Mouse (Mus musculus): ENCODE data around the gene Gm6034. TPM values are rescaled to one million over a fixed set of nuclear protein-coding genes. Genes with fewer than 3 reads are reported as not detected.
"Not testable (repeated sequence)": the region's sequence is repeated elsewhere in the genome, so short reads cannot be mapped to it uniquely, and the experiment has no call there.

Gene Gm6034
- total RNA-seq (2021): under 1 TPM in 1 of 2 experiments, not detected in 1; 0.15 TPM

- DNase-seq: peak; percentile 82 to 86
- intact Hi-C loops (cut with DNase I): not testable (repeated sequence)
Observed at GRCm38 (mm10) chr17:36042610-36043169, at the start of gene Gm6034, which contains the start of gene H2-T22. Gm6034 (plus strand) TSS chr17:36042961. H2-T22 (minus strand) TSS chr17:36042747.

DNA sequence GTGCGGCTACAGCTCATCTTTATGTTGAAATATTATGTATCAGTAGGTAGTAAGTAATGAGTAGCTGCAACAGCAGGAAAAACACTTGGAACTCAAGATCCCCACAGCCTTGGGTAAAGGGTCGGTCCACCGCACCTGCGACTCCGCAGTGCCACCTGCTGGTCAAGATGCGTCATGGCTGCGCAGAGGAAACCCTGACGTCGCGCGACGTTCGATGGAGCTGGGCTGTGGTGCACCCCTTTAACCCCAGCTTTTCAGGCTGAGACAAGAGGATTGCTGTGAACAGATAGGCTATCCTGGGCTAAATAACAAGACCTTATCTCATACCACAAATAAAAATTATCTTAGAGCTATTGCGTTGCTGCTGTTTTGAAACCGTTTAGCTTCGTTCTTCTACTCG is 49.1 kb upstream of the Gm6034 start:
- peak; percentile 83 to 87 for DNase-seq
- intact Hi-C loops (cut with DNase I): loop anchor here (1.0 to 5.0 kb wide), 2 partner anchors 56 to 161 kb away; no protein-coding TSS in a partner anchor

DNA sequence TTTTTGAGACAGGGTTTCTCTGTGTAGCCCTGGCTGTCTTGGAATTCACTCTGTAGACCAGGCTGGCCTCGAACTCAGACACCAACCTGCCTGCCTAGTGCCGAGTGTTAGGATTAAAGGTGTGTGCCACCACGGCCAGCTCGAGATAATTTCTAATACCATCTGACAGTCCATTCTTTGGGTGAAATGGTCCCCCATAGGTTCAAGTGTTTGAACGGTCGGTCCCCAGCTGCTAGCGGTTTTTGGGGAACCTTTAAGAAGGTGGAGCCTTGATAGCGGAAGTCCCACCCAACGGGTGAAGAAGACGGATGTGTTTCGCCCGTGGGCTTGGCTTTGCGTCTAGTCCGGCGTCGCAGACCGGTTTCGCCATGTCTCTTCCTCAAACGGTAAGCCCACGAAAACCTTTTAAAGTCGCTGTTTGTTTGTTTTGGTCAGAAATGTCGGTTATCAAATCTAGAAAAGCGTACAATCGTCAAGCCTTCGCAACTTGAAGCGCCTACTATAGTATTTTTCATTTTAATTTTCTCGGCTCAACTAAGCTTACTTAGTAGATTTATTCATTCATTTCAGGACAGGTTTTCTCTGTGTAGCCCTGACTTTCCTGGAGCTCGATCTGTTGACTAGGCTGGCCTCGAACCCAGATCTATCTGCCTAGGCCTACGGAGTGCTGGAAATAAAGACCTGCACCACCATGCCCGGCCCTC is 48.4 kb upstream of the Gm6034 start:
- DNase-seq: peak; percentile 84 to 86
- intact Hi-C loops (cut with DNase I): loop anchor here (5.0 kb wide), 1 partner anchor 162 kb away; no protein-coding TSS in a partner anchor

DNA sequence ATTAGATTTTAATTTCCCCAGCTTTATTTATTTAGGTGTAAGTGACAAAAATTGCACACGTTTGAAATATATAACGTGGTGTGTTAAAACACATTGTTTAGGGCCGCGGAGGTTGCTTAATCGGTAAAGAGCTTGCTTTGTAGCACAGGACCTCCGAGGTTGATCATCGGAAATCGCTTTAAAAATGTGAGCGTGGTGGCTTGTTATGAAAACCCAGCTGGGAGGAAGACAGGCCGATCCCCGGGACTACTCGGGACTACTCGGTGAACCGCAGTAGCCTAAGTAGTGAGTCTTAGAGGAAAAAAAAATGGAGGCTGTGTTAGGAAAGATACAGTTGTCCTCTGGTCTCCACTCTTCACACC is 47.9 kb upstream of the Gm6034 start:
- no peak for DNase-seq
- intact Hi-C loops (cut with DNase I): loop anchor here (5.0 kb wide), 2 partner anchors 117 to 163 kb away; no protein-coding TSS in a partner anchor

GRCm38 (mm10) chr17:35996949-35997348 is 45.8 kb upstream of the Gm6034 start:
- intact Hi-C loops (cut with DNase I): loop anchor here (1.0 to 5.0 kb wide), 3 partner anchors 38 to 194 kb away; partner anchors contain the start of gene H2-T3
- peak; percentile 98 to 99 for DNase-seq

GRCm38 (mm10) chr17:35997713-35998510 is 44.8 kb upstream of the Gm6034 start:
- peak in 1 of 2 experiments; percentile 11 for DNase-seq
- intact Hi-C loops (cut with DNase I): loop anchor here (1.0 to 5.0 kb wide), 3 partner anchors 37 to 193 kb away; partner anchors contain the start of gene H2-T3

- intact Hi-C loops (cut with DNase I): loop anchor here (5.0 kb wide), 1 partner anchor 114 kb away; no protein-coding TSS in a partner anchor
- no peak for DNase-seq
Observed at GRCm38 (mm10) chr17:35998545-35999305, 44.0 kb upstream of the Gm6034 start.

GRCm38 (mm10) chr17:35999356-35999755 is 43.4 kb upstream of the Gm6034 start:
- peak in 1 of 2 experiments; percentile 28 for DNase-seq
- intact Hi-C loops (cut with DNase I): loop anchor here (5.0 kb wide), 1 partner anchor 113 kb away; no protein-coding TSS in a partner anchor

- DNase-seq: no peak
- intact Hi-C loops (cut with DNase I): no loop called here
Observed at GRCm38 (mm10) chr17:36000349-36000748, 42.4 kb upstream of the Gm6034 start.

DNA sequence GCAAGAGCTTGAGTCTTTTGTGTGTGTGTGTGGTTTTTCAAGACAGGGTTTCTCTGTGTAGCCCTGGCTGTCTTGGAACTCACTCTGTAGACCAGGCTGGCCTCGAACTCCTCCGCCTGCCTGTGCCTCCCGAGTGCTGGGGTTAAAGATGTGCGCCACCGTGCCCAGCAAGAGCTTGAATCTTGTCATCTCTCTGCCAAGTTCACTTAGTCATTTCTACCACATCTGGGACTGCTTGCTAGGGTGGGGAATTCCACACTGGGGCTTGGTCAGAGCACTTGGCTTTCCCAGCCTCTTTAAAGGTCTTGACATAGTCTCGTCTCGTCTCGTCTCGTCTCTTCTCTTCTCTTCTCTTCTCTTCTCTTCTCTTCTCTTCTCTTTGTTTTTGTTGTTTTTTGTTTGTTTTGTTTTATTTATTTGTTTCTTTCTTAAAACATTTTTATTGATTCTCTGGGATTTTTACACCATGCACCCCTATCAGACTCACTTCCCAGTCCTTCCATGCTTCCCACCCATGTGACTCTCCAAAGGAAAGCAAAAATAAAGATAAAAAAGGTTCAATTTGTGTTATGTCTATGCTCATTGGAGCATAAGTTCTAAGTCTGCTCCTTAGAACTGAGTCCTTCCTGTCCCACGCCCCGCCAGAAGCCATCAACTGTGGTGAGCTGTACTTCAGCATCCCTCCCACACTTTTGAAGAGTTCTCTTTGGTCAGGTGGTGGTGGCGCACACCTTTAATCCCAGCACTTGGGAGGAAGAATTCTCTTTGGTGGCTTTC is 41.5 kb upstream of the Gm6034 start:
- intact Hi-C loops (cut with DNase I): no loop called here
- DNase-seq: no peak

GRCm38 (mm10) chr17:36001966-36002365 is 40.8 kb upstream of the Gm6034 start:
- no peak for DNase-seq

GRCm38 (mm10) chr17:36003331-36003730 is 39.4 kb upstream of the Gm6034 start:
- intact Hi-C loops (cut with DNase I): no loop called here
- DNase-seq: no peak

More at GRCm38 (mm10) chr17:36001966-36002365, 40.8 kb upstream of the Gm6034 start:
- intact Hi-C loops (cut with DNase I): no loop called here

- DNase-seq: not testable (repeated sequence)
Observed at GRCm38 (mm10) chr17:36004409-36004808, 38.4 kb upstream of the Gm6034 start.

DNA sequence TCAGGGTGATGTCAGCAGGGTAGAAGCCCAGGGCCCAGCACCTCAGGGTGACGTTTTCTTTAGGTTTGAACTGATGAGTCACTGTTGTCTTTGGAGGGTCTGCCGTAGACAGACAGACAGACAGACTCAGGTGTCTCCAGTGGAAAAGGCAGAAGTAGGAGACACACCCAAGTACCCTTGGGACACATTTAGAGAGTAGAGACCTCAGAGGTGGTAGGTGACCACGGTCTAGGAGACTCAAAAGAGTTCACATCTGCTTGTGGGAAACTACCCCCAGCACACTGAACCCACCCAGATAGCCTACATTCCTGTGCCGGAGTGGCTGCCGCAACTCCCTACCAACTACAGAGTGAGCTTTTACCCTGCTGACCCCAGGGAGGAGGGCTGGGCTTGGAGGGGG is 27.8 kb upstream of the Gm6034 start:
- DNase-seq: no peak
- intact Hi-C loops (cut with DNase I): no loop called here

More at GRCm38 (mm10) chr17:36004409-36004808, 38.4 kb upstream of the Gm6034 start:
- intact Hi-C loops (cut with DNase I): not testable (repeated sequence)

DNA sequence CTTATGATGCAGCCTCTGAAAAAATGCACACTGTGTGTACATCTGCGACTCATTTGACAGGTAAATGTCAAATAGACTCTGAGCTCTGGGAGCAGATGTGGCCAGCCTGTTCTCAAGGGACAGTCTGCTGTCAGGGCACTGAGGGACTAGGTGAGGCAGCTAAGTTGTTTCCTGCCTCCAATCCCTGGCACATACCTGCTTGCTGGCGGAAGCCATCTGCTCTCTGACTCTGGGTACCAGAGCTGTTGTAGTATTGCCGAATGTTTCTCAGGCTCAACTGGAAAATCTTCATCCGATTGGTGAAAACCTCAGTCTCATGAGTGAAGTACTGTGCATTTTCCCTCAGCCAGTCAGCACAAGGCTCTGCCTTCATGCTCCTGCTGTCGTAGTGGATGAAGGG is 25.7 kb upstream of the Gm6034 start:
- no peak for DNase-seq
- intact Hi-C loops (cut with DNase I): no loop called here

DNA sequence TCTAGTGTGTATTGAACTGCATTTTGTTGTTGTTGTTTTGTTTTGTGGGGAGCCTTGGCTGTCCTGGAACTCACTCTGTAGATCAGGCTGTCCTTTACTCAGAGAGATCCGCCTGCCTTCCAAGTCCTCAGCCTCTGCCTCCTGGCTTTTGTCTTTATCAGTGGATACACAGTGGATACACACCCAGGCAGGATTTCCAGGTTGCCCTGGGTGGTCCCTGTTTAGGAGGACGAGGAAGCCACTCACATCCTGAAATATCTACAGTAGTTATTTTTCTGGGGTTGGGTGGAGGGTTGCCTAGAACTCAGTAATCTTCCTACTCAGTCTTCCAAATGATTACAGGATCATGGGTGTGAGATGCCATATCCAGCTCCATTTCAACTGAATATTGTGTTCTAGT is 23.8 kb upstream of the Gm6034 start:
- intact Hi-C loops (cut with DNase I): no loop called here
- no peak for DNase-seq

DNA sequence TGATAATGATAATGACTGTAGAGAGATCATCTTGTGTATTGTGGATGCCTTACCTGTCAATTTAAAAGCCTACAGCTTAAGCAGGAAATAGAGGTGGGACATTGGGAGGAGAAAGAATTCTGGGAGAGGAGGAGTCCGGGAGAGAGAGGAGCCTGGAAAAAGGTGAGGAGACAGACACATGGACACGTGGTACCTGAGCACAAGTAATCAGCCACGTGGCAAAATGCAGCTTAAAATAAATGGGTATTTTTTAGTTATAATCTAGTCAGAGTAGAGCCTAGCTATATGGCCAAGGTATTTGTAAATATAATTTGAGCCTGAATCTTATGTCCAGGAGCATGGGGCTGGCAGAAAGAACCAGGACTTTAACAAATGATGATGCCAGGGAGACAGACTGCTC is 23.2 kb upstream of the Gm6034 start:
- intact Hi-C loops (cut with DNase I): no loop called here

DNA sequence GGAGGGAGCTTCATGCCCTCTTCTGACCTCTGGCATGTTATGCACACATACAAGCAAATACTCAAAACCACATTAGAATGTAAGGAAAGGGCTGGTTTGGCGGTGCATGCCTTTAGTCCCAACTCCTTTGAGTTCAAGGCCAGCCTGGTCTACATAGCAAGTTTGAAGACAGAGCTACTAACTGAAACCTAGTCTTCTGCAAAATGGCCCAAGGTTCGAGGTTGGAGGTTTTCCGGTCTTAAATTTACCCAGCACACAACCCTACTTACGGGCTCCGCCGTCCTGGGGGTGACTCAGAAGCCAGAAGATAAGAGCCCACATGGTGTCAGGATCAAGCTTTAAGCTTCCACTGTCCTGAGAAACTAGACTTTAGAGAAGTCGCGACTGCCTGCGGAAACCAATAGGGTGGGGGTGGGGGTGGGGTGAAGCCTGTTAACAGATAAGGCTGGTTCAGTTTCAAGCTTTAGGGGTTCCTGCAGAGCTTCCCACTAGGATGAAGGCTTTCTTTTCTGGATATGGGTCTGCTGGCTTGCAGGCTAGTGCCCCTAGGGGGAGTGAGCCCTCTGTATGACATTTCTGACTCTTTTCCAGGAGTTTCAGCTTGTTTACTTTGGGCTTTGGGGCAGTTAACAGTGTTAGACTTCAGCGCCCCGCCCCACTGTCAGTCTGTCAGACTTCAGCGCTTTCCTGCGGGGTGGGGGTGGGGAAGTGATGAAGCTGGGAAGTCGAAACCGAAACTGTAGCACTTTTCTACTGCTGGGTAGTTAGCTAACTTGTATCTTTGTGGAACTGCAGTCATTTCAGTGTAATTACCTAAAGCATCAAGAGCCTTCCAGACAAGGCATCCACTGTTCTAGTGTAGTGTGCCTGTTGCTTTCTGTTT is 22.3 kb upstream of the Gm6034 start, which contains the start of gene H2-T24:
Gene H2-T24, minus strand, starts transcription at position 370 of the 883 bp plus-strand sequence.
- peak; percentile 79 to 80 for DNase-seq
- intact Hi-C loops (cut with DNase I): no loop called here

More for the DNA sequence above, 23.2 kb upstream of the Gm6034 start:
- DNase-seq: no peak

Measured in heart, postnatal 10 days (tissue).